Mouse (Mus musculus) ZHBTc4 (cell line): Measurements from ENCODE around the gene Col4a1.

Experiments
- DNase-seq: peaks from one replicate; pipeline ENCODE4 v3.0.0-alpha.2; 2011; ENCODE audit warnings: low read depth, low spot score

The Col4a1 gene

DNA sequence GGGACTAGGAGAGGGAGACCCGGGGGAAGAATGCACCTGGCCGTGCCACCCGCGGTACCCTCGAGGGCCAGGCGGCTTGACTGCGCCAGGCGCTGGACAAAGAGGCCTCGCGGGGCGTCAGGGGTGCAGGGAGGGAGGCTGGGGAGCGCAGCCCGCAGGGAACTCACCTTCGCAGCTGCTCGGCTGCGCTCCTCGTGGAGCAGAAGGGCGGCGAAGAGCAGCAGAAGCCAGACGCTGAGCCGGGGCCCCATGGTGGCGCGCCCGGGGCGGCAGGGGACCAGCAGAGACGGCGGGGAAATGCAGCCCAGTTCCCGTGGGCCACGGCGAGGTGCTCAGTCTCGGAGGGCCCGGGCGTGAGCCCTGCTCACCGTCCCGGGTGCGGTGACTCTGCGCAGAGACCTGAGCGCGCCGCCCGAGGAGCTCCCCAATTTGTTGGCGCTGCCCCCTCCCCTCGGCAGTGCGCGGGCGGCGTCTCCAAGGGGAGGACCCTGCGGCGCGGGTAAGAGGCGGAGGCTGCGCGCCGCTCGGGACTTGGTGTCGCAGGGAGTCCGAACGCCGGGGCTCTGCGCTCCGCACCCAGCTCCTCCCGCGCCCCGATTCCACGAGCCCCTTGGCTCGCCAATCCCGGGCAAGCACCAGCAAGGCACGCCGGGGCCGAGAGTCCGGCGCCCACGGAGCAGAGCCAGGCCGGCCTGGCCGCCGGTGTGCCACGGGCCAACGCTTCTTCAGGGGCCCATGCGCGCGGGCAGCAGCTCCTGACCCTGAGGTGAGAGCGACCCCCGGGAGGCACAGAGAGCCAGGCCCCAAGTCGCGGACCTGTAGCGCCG lies at the start of gene Col4a1, which contains the start of gene Col4a2:
TSS of gene Col4a1 (minus strand) at position 478 of the 827 bp plus-strand sequence.
TSS of gene Col4a2 (plus strand) at position 457 of the 827 bp plus-strand sequence.
- DNase-seq = peak; percentile 84

DNA sequence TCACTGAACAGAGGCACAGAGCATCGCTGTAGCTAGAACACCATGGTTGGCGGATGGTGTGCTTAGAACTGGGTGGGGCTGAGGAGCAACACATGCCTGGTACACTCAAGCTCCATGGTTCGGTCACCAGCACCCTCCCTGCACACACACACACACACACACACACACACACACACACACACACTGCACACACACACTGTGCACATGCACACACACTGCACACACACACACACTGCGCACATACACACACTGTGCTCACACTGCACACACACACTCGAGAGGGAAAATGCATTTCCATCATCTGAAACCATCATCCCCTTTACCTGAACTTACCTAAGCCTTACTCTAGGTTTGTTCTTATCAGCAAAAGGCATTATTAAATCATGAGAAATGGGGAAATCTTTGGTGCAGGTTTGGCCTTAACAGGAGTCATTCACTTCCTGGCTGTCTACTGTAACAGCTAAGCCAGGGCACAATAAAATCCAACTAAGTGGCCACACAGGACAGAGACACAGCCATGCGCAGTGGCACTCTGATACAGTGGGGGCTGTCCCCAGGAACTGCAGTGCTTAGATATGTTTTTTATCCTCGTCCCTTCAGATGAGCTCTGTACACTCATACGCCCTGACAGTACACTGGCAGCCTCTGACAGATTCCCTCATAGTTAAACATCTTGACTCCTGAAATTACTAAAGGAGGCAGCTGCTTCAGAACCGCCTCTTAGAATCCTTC lies 49.1 kb upstream of the Col4a1 start:
- DNase-seq = no peak

DNA sequence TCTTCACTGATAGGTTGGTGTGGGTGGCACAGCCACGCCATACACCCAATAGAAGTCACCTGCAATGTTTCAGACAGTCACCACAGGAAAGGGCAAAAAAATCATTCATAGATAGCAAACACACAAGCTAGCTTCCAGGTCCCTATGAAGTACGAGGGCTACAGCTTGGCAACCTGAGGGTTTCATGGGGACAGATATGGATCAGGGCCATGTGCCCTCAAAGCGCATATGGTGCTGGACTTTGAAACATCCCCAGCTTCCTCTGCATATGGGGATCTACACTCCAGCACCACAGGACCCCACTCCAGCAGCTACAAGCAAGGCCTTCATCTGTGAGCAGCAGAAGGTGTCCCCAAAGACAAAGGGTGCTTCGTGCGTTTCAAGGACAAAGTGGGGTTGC lies 47.2 kb upstream of the Col4a1 start:
- DNase-seq = no peak

DNA sequence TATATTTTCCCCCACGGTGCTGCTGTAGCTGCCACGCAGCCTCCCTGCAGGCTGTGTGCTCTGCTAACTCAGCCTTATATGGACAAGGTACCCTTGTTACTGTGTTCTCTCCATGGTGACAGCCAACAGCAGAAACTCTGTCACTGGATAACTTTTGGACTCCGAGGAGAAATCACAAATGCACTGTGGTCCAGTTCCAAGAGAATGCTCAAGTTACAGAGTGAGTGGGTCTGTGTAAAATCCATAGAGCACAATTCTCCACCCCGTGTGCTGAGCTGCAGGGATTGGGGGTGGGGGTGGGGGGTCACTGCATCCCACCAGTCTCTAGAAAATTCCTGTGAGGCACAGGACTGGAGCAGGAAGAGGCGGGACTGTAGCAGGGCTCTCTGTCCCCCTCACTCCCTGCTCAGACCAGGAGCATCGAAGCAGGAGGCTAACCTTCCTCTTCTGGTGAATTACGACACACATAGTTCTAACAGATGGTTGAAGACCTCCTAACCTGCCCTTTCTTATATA lies 45.4 kb upstream of the Col4a1 start:
- DNase-seq = no peak

DNA sequence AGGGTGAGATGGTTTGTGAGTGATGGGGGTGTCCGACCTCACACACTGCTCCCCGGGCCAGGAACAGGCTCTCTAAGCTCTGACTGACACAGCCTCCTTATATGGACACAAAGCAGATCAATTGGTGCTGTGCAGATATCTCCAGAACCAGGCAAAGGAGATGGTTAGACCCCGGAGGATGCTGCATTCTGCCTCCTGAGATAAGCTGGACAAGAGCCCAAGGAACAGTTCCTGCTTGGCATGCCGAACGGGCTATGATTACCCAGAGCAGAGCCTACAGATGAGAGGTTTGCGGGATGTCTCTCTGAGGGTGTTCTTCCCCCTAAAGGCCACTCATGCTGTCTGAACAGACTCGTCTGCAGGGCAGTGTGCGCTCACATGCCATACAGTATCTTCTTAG lies 44.1 kb upstream of the Col4a1 start:
- no peak for DNase-seq

DNA sequence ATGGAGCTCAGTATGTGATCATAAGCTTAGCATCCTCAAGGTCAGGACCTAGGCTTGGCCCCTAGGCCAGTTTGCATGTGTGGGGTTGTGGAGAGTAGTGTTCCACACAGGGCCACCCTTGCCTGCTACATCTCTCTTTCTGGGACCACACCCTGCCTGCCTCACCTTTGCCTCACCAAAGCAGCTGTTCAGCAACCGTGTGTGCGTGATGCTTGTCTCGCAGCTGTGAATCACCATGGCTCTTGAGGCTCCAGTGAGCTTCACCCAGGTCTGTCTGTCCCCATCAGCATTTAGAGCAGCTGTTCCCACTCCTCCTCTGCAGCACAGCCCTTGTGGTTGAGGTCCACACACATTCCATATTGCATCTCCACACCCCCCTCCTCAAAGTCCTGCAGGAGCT lies 43.3 kb upstream of the Col4a1 start:
- no peak for DNase-seq

DNA sequence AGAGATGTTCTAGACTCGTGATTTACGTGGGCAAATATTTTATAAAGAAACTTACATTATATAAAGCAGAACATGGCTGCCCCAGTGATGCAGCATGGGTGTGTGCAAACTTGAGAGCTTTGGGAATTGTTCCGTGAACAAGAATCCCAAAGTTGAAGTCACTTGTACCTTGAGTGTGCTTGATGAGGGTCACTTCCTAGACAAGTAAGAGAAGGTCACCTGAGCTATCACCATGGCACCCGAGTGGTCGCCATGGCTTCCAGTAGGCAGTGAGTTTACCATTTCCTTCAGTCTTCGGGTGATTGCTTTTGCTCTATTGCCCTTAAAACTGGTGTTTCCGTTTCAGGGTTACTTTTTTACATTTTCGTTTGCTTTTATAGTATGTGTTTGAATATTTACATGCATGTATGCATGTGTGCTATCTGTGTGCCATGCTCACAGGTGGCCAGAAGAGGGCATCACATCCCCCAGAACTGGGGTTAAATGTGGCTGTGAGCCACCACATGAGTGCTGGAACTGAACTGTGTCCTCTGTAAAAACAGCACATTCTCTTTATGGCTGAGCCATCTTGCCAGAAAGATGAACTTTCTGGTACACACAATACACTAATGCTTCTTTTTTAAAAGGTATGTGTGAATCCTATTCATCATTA lies 42.3 kb upstream of the Col4a1 start:
- peak; percentile 51 for DNase-seq

DNA sequence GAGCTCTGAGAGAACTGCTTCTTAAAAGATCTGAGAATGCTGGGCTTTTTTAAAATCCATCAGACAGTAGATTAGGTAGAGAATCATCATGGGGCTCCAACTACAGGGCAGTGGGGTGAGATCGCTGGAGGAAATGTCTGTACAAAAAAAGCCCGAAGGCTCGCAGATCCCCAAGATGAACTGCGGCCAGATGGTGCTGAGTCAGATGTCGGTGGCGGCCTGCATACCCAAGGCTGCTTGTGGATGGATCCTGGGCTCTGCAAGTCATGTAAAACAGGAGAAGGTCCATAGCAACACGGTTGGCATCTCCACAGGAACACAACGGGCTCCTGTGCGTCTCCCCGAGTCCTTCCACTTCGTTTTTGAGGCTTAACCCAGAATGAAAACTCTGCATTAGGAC lies 39.9 kb upstream of the Col4a1 start:
- DNase-seq = no peak

DNA sequence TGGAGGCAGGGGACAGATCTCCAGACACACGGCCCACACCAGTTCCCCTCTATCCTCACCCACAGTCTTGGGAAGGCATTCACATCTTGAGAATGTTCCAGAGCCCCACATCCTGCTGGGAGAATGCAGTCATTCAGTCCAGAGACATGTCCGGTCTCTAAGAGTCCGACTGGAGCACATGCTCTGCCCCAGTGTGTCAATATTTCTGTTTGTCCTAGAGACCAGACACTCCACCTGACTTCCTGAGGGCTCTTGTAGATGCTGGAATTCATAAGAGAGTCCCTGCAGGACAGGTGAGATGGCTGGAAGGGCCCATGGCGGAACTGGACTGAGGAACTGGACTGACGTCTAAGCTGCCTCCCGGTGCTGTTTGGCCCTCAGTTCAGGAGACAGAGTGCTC lies 38.7 kb upstream of the Col4a1 start:
- DNase-seq = no peak

DNA sequence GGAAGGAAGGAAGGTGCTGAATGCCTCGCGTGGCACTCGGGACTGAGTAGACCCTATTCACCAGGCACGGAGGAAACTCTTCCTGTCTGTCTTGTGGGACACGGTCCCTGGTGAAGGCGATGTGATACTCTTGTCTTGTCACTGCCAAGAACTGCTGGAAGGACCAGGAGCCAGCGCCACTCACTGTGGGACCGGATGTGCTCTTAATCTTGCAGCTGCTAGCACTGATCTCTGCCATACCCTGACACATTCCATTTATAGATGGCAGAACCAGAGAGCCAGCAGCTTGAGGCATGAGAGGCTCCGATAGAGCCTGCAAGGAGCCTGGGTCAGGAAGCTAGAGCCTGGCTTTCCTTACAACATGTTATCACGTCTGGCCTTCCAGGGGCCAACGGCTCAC lies 36.0 kb upstream of the Col4a1 start:
- DNase-seq = no peak

DNA sequence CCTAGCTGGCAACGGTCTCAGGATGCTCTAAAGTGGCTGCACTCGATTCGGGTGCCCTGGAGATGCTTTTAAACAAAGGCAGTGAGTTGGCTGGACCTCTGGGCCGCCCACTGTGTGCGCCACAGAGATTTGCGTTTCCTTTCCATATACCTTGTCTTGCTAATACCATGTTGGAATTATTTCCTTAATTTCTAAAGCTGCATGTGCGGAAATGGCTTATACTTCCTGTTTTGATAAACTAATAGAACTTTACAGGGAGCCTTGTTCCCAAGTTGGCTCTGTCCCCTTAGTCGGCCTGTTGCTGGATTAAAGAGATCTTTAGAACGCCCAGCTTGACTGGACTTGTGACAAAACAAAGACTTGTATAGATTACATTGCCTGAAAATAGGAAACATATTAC lies 35.1 kb upstream of the Col4a1 start:
- DNase-seq = no peak

DNA sequence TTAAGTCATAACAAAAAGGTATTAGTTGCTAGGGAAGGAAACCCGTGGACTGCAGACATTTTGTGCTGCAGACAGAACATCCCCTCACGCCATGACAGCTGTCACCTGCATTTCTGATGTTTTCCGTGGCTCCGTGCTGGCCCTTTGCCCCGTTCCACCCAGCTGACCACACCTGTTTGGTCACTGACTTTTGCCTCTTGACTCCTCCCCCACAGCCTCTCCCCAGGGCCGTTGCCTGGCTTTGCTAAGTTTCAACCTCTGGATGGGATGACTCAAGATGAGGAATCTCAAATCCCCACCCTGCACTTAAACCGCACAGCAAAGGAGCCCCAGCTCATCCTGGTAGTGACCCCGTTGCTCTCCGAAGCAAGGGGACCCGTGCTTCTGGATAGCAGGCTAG lies 33.6 kb upstream of the Col4a1 start:
- DNase-seq = no peak

DNA sequence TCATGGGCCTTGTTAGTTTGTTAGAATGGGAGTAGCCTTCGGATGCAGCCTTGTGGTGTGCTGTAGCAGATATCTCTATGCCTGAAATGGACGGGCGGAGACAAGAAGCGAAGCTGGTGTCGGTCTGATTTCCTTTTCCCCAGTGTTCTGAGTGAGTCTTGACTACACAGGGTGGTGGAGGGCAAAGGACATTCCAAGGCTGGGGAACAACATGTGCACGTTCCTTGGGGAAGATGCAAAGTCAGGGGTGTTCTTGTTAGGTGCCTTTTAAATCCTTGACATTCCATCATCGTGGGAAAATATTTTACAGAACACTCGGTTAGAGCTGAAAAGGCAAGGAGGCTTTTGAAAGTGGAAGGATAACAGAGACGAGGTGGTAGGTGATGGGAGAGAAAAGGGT lies 31.8 kb upstream of the Col4a1 start:
- DNase-seq = no peak

DNA sequence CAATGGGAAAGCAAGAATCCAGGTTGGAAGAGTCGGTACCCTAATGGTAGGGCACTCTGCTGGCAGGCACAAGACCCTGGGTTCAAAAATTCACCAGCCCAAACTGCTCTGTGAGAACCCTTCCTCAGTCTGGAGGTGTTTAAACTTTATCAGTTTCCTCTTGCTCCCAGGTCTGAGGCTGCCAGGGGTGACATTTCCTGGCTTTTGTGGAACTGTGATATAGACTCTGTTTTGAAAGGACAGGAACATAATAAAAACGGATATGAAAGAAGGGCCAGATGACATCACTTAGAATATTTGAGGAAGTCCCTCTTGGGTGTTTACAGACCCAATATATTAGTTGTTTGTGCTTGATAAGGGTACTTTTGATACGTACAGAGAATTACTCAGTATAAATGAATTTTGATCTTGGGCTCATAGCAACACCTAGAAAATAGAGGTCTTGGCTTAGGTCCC lies 28.5 kb upstream of the Col4a1 start:
- DNase-seq = no peak

DNA sequence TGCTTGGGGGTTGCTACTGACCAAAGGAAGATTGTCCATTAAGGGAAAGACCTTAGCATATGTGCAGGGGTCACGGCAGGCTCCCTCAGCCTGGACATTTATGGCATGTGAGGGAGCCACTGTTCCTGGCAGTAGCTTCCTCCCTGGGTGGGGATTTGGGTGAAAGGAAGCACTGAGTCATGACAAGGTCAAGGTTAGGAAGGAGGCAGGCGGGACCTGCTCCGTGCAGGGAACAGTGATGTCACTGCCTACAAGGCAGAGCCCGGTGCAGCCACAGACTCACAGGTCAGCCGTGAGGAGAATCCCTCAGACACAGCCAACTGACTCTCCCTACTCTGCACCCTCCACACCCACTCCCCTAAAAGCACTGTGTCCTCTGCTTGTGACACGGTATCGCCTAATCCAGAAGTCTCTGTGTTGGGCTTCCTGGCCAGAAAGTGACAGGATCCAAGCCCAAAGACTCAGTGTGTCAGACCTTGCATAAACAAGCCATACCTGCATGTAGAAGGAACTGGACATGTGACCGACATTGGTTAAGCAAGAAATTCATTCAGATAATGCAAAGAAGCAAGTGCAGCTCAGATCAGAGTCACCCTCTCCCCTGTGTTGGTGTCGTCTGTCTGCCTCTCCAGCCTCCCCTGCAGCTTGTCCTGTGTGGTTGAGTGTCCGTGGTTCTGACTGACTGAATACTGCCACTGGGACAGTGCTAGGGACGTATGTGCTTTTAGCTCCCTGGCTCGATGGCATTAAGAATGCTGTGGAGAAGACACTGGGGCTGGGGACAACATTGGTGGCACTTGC lies 27.9 kb upstream of the Col4a1 start:
- peak; percentile 69 for DNase-seq

DNA sequence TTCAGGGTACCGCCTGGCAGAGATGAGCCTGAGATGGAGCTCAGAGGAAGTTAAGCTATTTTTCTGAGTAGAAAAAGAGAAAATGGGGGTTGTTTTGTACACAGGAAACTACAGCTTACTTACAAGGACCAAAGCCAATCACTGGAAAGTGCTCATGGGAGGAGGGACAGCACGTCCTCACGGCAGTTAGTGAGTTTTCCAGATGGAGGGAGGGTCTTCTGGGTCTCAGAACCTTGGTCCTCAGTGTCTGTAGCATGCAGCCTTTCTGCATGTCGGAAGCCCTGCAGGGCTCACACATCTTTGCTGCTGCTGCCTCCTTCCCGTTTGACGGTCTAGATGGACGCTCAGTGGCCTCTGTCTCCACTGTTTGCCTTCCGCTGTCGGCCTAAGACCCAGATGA lies 25.9 kb upstream of the Col4a1 start:
- no peak for DNase-seq

DNA sequence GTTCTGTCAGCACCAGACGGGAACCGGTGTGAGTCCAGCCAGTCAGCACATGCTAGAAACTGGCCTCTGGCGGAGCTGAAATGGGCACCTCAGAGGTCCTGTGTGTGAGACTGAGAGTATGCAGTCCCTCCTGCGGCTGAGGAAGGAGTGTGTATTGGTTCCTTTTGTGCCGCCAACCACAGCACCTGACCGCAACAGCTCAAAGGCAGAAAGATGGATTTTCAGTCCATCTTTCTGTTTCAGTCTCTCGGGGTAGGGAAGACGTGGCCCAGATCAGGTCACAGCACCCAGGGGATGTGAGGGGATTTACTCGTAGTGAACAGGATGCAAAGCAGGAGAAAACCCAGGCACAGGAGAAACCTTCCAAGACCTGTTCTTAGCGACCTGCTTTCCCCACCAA lies 25.0 kb upstream of the Col4a1 start:
- DNase-seq = no peak

DNA sequence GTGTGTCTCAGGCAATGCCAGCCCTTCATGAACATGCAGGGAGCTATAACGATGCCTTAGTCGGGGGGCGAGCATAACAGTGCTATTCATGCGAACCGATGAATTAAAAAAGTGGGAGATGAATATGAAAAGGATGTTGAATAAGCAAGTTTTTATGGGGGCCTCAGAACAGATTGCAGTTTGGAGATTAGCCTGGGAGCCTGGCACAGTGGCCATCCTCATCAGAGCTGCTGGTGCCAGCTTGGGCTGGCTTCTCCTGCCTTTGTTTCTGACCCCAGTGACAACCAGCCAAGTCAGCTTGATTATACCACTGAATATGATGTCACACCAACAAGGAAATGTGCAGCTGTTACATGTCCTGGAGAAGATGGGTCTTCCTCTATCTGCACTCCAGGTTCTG lies 23.7 kb upstream of the Col4a1 start:
- DNase-seq = no peak

DNA sequence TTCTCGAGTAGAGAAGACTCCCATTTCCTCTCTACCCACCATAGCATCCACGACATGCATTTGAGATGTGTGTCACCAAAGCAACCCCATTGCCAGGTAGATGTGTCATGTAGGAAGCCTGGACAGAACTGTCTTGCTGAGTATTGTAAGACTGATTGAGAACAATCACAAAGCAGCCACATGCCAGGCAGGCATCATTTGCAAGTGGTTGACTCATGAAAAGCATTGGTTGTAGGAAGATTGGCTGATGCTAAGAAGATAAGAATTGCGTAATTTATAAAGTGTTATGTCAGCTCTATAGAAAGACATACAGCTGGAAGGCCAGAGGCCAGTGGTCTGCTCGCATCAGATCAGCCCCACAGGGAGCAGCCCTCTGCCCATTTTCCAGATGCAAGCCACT lies 22.6 kb upstream of the Col4a1 start:
- no peak for DNase-seq

DNA sequence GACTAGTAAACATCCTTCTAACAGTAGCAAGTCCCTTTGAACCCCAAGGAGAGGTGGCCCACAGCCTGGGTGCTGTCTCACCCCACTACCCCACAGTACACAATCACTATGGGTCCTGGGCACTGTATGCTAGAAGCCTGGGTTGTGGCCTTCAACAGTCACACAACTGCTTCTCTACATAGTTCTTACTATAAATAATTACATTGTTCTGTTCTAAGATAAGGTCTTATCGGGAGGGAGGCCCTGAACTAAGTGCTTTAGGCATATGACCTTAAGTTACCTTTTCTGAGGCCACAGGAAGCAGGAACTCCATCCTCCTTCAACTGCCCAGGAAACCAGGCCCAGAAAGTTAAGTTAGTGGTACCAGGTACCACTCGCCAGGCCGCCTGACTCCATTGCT lies 21.9 kb upstream of the Col4a1 start:
- no peak for DNase-seq

DNA sequence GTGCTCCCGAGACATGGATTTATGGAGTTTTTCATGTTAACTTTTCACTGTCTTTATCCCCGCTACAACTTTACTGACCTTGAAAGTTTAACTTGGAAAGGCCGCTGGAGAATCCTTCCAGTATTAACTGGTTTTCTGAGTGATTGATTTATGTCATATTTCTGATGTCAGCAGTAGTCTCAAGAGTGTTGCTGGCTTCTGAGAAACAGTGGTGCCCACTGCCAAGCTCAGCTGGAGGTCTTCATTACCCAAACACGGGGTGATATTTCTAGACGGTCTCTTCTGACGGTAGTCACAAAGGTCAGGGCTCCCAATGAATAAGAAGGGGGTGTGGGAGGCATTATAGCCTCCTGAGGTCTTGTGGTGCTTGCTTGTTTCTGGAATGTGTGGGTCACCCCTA lies 21.1 kb upstream of the Col4a1 start:
- no peak for DNase-seq
